In genomic region chr5:135544865-135545797, GRCm38 (mm10) we compare ENCODE assay signal across 8 mouse cellular contexts. TPM values are rescaled to one million over a fixed set of nuclear protein-coding genes. Genes with fewer than 3 reads are reported as not detected.
A peak's percentile ranks its signal among the peaks of the same experiment; 100 is the strongest.
DNase-seq lines count a peak whose midpoint lies in the region; ATAC-seq lines count a peak whose summit lies in the region.

TSS of gene Hip1 (minus strand) at chr5:135545120.

- peak within 1 kb of the TSS; percentile 99 for H3K4me2 ChIP-seq in heart, embryonic 14.5 days (ENCODE audit: low read length)
- peak within 1 kb of the TSS; percentile 80 for H3K4me2 ChIP-seq in liver, embryonic 13.5 days
- H3K4me2 ChIP-seq in stomach, embryonic 16.5 days (ENCODE audit: low read depth, low read length) = peak within 1 kb of the TSS; percentile 92

- peak; percentile 98 for DNase-seq in CD4-positive, CD25-positive, alpha-beta regulatory T cell, adult 2 months (ENCODE audit: low read depth, low spot score)
- DNase-seq in c-Kit-negative CD71-positive TER-119-positive erythroid progenitor cells, embryonic 14.5 days (ENCODE audit: low read depth, low spot score) = peak; percentile 50
- DNase-seq in fibroblast of lung, adult 2 months (ENCODE audit: low read depth) = peak; percentile 100
- peak; percentile 100 for DNase-seq in kidney, postnatal 14 days
- peak; percentile 90 for DNase-seq in liver, embryonic 13.5 days
- DNase-seq in neural tube, embryonic 10.5 days (ENCODE audit: extremely low spot score, low spot score) = peak; percentile 94

- peak within 1 kb of the TSS; percentile 87 to 92 for H3K4me3 ChIP-seq in heart, embryonic 14.5 days (ENCODE audit: control insufficient read depth in 1 of 2, insufficient read depth in 1 of 2, low read depth in 1 of 2, low read length in 2 of 2)
- H3K4me3 ChIP-seq in liver, embryonic 13.5 days (replicated peaks) = peak within 1 kb of the TSS; percentile 62
- H3K4me3 ChIP-seq in stomach, embryonic 16.5 days (replicated peaks; ENCODE audit: low read length) = peak within 1 kb of the TSS; percentile 81

- peak within 1 kb of the TSS; percentile 82 for H3K9ac ChIP-seq in heart, embryonic 14.5 days (ENCODE audit: low read length)
- peak within 1 kb of the TSS; percentile 55 for H3K9ac ChIP-seq in liver, embryonic 13.5 days
- H3K9ac ChIP-seq in stomach, embryonic 16.5 days (ENCODE audit: low read length) = peak within 1 kb of the TSS; percentile 80

- ATAC-seq in heart, embryonic 14.5 days (ENCODE audit: insufficient number of reproducible peaks, insufficient read depth, low FRiP score, low read depth) = peak; percentile 98
- ATAC-seq in liver, embryonic 13.5 days (ENCODE audit: low read depth) = peak; percentile 97
- ATAC-seq in stomach, embryonic 16.5 days (ENCODE audit: insufficient read depth, low FRiP score) = peak; percentile 98

- H3K27ac ChIP-seq in heart, embryonic 14.5 days (replicated peaks in 1 of 2; ENCODE audit: control insufficient read depth in 1 of 2, insufficient read depth in 1 of 2, low read depth in 2 of 2, low read length in 2 of 2) = peak within 1 kb of the TSS; percentile 46 to 59; a peak in 3 of 4 replicates
- H3K27ac ChIP-seq in liver, embryonic 13.5 days = no peak within 1 kb of the TSS
- H3K27ac ChIP-seq in stomach, embryonic 16.5 days (ENCODE audit: low read length) = peak within 1 kb of the TSS; percentile 59

- no peaks in the 10 kb centered on the region for H3K9me3 ChIP-seq in heart, embryonic 14.5 days (ENCODE audit: control insufficient read depth, low read length)
- no peaks in the 10 kb centered on the region for H3K9me3 ChIP-seq in liver, embryonic 13.5 days (replicated peaks)
- H3K9me3 ChIP-seq in stomach, embryonic 16.5 days (replicated peaks; ENCODE audit: control insufficient read depth, low read length) = no peaks in the 10 kb centered on the region

- H3K4me1 ChIP-seq in heart, embryonic 14.5 days (ENCODE audit: control insufficient read depth in 2 of 2, insufficient read depth in 2 of 2, low read length in 2 of 2) = peaks cover 4 to 6% of the 10 kb centered on the region in 2 experiments; a peak in 3 of 4 replicates
- H3K4me1 ChIP-seq in liver, embryonic 13.5 days (replicated peaks) = peaks cover 17% of the 10 kb centered on the region
- peaks cover 8% of the 10 kb centered on the region; the same call in 1 of the 2 replicates for H3K4me1 ChIP-seq in stomach, embryonic 16.5 days (ENCODE audit: control insufficient read depth, insufficient read depth, low read length)

- H3K36me3 ChIP-seq in heart, embryonic 14.5 days (ENCODE audit: control insufficient read depth, insufficient read depth, low read length) = no peaks in the 10 kb centered on the region
- no peaks in the 10 kb centered on the region for H3K36me3 ChIP-seq in liver, embryonic 13.5 days
- no peaks in the 10 kb centered on the region for H3K36me3 ChIP-seq in stomach, embryonic 16.5 days (ENCODE audit: control insufficient read depth, insufficient read depth, low read length)

- WGBS in heart, embryonic 14.5 days = under 1% methylated on average over 46 of the region's 46 CpGs
- under 1% methylated on average over 46 of the region's 46 CpGs for WGBS in liver, embryonic 13.5 days (ENCODE audit: insufficient replicate concordance)
- under 1% methylated on average over 46 of the region's 46 CpGs for WGBS in stomach, embryonic 16.5 days

- no peaks in the 10 kb centered on the region for H3K27me3 ChIP-seq in heart, embryonic 14.5 days (ENCODE audit: control insufficient read depth, insufficient read depth, low read length)
- peaks cover 32% of the 10 kb centered on the region for H3K27me3 ChIP-seq in liver, embryonic 13.5 days
- H3K27me3 ChIP-seq in stomach, embryonic 16.5 days (ENCODE audit: control insufficient read depth, insufficient read depth, low read length) = peaks cover 2% of the 10 kb centered on the region; the same call in 1 of the 2 replicates

RNA-seq across cellular contexts. Expression of gene Hip1, which starts in this region (rescaled TPM):
- polyA plus RNA-seq in heart, embryonic 14.5 days (2014; fragmentation: Nextera tagmentation; extraction: Ambion mirVana) = 30.2 and 31.7 TPM in 2 replicates
- 3.4 and 4.6 TPM in 2 replicates for polyA plus RNA-seq in liver, embryonic 13.5 days (2015; fragmentation: Nextera tagmentation; extraction: Ambion mirVana)
- polyA plus RNA-seq in stomach, embryonic 16.5 days (2015; fragmentation: Nextera tagmentation; extraction: Ambion mirVana) = 22.2 and 26.5 TPM in 2 replicates

Comparison
In these comparisons a context has a peak if more than half of its experiments do, and no peak if none do; other contexts are left out.
1. DNase-seq: peak in every context shown above with its lines; median percentile 100 in fibroblast of lung, adult 2 months; 100 in kidney, postnatal 14 days; 98 in CD4-positive, CD25-positive, alpha-beta regulatory T cell, adult 2 months; 94 in neural tube, embryonic 10.5 days; 90 in liver, embryonic 13.5 days; 50 in c-Kit-negative CD71-positive TER-119-positive erythroid progenitor cells, embryonic 14.5 days.